Mouse (Mus musculus) hematopoietic stem cell, adult 5-6 weeks (primary cell): ENCODE data around the gene Marc1. TPM values are rescaled to one million over a fixed set of nuclear protein-coding genes. Genes with fewer than 3 reads are reported as not detected.

Source experiments
- ATAC-seq, 2 experiments: fragments of 125-278 bp in 1 of 2; replicated peaks in 1 of 2; 2 replicates each; pipeline ENCODE4 v1.8.0; 2016 to 2017; ENCODE audit warnings: inconsistent platforms in 2 of 2, mild to moderate bottlenecking in 2 of 2, moderate number of reproducible peaks in 2 of 2, low read depth in 1 of 2, moderate TSS enrichment in 1 of 2; ENCODE audit not compliant: low FRiP score in 2 of 2, poor library complexity in 2 of 2, severe bottlenecking in 2 of 2, insufficient read depth in 1 of 2, low TSS enrichment in 1 of 2
- total RNA-seq: library from RNA; stranded (forward); fragments of 172-1452, 232-1000 nt; gene quantifications from 2 replicates; pipeline ENCODE4 v1.2.3, GENCODE M21; 2017

Gene Marc1
- total RNA-seq, 1 experiment from 2014 or later = not detected

DNA sequence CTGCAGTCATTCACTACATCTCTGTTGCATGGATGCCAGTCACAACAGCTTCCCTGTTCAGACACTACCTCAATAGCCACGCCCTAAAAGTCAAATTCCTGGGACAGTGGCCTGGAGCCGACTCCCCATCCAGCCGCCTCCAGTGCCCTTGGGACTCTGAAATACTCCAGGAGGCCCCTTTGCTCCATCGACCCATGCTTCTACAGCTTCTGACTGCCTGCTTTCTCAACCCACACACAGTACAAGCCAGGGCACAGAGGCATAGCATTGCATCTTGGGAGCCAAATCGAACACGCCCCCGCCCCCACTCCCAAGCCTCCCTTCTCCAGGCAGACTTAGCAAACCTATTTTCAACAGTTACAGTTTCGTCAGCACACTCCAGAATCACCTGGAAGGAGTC lies 18.8 kb upstream of the Marc1 start:
- no peak for ATAC-seq

DNA sequence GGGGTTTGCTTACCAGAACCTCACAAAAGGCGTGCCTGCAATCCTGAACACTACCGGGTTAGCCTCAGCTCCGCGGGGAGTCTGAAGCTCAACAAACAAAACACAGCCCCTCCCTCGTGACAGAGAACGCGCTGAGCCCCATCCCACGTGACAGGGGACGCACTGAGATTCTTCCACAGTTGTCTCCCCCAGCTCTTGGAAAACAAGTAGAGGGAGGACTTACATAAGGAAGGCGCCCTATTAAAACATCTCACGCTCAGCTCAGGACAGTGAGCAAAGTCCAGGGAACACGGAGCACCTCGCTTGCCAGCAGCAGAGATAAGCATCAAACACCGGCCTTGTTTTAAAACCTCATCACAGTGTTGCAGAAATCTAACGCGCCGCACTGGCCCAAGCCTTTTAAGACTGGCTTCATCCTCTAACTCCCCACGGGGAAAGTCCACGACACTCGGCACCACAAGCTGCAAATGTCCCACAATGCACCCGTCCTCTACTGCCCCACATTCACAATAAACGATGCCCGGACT lies 16.1 kb upstream of the Marc1 start:
- no peak for ATAC-seq

DNA sequence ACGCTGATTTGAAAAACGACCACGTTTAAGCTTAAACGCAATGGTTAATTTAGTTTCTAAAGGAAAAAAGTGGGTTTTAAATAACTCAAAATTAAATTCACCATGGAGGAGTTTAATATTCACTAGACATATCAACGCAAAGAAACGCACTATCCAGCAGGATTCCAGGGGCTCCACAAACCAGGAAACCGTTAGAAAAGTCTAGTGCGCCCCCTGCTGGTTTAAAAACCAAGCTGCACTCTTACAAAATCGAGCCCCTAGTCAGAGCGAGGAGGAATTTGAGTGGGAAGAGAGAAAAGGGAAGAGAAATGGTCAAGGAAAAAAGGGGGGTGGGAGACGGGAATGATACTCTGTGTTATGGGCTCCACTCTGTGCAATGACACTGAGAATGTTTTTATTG lies 14.0 kb upstream of the Marc1 start:
- ATAC-seq = 0 out of 4 replicates have a peak, but pooled peaks of 1 of the 2 experiments have one; percentile 39

GRCm38 (mm10) chr1:184824439-184824851 lies 13.3 kb upstream of the Marc1 start:
- peak; percentile 85 for ATAC-seq

- no peak for ATAC-seq
Observed at GRCm38 (mm10) chr1:184822678-184823077, 11.6 kb upstream of the Marc1 start.

GRCm38 (mm10) chr1:184817768-184818167 lies 6.7 kb upstream of the Marc1 start:
- no peak for ATAC-seq

DNA sequence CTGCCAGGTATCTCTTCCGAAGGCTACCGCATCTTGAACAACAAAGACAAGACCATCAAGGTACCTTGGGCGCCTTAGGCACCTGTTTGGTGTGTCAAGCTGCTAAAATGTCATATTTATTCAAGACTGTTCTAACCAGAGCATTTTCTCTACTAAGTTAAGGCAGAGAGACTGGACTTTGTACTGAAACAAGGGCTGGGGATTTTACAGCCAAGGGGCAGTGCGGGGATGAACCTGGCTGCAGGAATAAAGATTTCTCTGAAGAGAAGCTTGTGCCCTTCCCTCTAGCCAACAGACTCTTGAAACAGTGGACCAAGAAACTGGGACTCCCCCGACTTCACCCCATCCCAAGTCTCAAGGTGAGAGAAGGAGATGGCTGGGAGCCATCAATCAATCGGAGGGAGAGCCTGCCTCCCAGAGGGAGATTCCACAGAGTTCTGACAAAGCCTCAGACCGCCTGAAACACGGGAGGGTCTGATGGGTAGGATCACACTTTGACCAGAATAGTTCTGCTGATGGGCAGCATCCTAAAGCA lies 670 bp upstream of the Marc1 start:
- no peak for ATAC-seq

- ATAC-seq = no peak
Observed at GRCm38 (mm10) chr1:184809578-184810001, 1.5 kb downstream of the Marc1 start.

GRCm38 (mm10) chr1:184808418-184809012 lies 2.6 kb downstream of the Marc1 start:
- ATAC-seq = no peak; a peak in 1 of 4 replicates

DNA sequence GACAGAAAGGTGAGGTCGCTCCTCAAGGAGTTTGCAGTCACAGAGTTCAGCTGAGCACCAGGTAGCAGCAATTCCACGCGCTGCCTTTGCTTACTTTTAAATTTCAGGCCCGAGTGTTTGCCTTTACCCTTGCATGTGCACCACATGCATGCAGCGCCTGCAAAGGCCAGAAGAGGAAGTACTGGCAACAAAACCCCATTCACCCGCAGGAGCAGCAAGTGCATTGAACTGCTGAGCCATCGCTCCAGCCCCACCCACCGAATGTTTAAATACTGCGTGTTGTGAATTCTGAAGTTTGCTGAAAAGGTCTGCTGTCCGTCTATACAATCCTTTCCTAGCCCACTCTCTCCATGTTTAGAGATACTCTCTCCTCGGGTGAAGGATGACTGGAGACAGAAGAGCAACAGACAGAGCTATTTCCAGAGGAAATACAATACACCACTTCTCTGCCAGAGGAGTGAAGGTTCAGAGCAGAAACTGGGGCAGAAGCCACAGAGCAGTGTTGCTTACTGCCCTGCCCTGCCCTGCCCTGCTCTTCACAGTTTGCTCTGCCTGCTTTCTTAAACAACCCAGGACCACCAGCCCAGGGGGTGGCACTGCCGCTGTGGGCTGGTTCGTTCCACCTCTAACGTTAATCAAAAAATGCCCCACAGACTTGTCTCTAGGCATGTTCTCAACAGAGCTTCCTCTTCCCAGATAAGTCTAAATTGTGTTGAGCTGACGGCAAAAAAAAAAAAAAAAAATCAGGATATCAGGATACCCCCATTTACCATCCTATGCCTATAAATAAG lies 3.3 kb downstream of the Marc1 start:
- peak; percentile 85 to 88 for ATAC-seq

DNA sequence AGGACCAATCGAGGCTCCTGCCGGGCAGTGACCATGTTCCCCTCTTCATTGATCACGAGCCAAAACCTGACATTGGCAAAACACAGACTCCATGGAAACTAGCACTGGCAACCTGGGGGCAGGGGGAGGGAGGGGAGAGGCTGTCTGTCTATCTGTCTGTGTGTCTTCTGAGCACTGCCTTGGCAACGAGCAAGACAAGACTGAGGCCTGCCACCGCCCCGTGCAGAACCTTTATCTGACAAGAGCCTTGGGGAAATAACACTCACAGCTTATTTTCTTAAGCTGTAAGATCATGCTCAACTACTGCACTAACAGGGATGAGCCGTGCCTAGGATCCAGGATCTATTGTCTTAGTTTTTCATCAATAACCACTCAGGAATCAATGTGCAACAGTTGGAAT lies 4.0 kb downstream of the Marc1 start:
- ATAC-seq = no peak

- peak in 1 of 2 experiments; percentile 59; a peak in 2 of 4 replicates for ATAC-seq
Observed at GRCm38 (mm10) chr1:184805749-184806148, 5.4 kb downstream of the Marc1 start.

DNA sequence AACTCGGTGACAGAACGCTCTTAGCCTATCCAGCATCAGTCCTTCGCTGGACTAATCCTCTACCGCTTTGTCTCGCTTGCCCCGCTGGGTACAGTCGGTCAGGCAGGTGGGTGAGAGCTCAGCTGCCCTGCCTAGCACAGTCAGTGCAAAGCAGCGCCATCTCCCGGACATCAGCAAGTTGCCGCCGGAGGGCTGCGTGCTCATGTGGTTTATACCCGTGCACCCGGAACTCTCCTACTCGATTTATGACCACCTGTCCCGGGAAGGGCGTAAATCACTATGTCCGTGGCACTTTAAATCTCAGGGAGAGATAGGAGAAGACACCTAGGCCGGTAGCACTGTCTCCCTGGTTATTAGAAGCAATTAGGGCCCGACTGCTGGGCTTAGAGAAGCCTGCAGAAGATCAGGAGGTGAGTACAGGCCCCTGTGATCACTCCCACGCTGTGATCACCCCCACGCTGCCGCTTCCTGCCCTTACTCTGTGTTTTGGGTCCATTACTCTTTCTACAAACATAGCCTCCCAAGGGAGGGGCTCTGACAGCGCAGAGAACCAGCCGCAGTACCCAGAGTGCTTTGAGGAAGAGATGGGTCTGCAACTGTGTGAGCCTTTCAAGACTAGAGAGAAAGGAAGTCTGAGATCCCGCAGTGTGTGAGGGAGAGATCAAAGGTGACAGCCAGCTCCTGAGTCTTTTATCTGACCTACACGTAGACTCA lies 17.8 kb downstream of the Marc1 start:
- ATAC-seq = peak; percentile 90 to 91

GRCm38 (mm10) chr1:184791109-184791508 lies 20.0 kb downstream of the Marc1 start:
- ATAC-seq = peak in 1 of 2 experiments; percentile 33; a peak in 1 of 4 replicates

- ATAC-seq = peak in 1 of 2 experiments; percentile 30; a peak in 1 of 4 replicates
Observed at GRCm38 (mm10) chr1:184786376-184787151, 24.5 kb downstream of the Marc1 start.

GRCm38 (mm10) chr1:184783641-184784040 lies 27.5 kb downstream of the Marc1 start:
- peak in 1 of 2 experiments; percentile 59; a peak in 2 of 4 replicates for ATAC-seq

DNA sequence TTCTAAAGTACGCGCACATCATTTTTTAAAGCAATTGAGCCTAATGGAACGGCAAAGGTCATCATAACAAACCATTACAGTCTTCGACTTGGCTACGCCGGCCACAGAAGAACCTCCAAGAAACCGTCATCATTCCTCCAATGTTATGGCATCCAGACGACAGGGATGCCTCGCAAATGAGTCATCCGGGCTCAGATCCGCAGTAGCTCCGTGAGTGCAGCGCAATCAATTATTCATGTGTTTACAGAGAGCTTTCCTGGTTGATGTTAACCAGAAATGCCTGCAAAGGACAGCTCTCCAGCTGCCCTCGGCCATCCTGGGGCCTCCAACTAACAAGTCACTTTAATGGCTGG lies 29.0 kb downstream of the Marc1 start:
- no peak for ATAC-seq
